Mouse (Mus musculus): ENCODE measurements around the gene Slc16a13. TPM values are rescaled to one million over a fixed set of nuclear protein-coding genes. Genes with fewer than 3 reads are reported as not detected.
A peak's percentile ranks its signal among the peaks of the same experiment; 100 is the strongest.

Gene Slc16a13
- polyA plus RNA-seq (2015; fragmentation: Nextera tagmentation; extraction: Ambion mirVana), result 18.6 and 19.3 TPM in 2 replicates

- Histone ChIP-seq H3K9ac (replicated peaks; ENCODE audit: low read length) (peak within 1 kb of the TSS; percentile 70), H3K4me3 (ENCODE audit: low read length) (peak within 1 kb of the TSS; percentile 53), H3K36me3 (ENCODE audit: insufficient read depth, low read length) (no peaks in the 10 kb centered on the region), H3K27me3 (ENCODE audit: insufficient read depth, low read length) (peaks cover 22% of the 10 kb centered on the region), H3K27ac (ENCODE audit: low read length) (peak within 1 kb of the TSS; percentile 79), H3K4me2 (replicated peaks; ENCODE audit: low read depth, low read length) (peak within 1 kb of the TSS; percentile 72), H3K4me1 (ENCODE audit: insufficient read depth, low read length) (peaks cover 21% of the 10 kb centered on the region), H3K9me3 (ENCODE audit: low read length) (no peaks in the 10 kb centered on the region)
- ATAC-seq (ENCODE audit: low FRiP score, low TSS enrichment), result peak; percentile 92
- under 1% methylated on average over 28 of the region's 28 CpGs for WGBS
These were observed at the start of gene Slc16a13 for GRCm38 (mm10) chr11:70220731-70221602. Slc16a13 (minus strand) TSS chr11:70221064.

GRCm38 (mm10) chr11:70266405-70266804, 45.5 kb upstream of the Slc16a13 start:
- 85% methylated on average over 1 of the region's 1 CpGs for WGBS
- Histone ChIP-seq H3K4me2 (replicated peaks; ENCODE audit: low read depth, low read length) (no peak overlapping the region), H3K27me3 (ENCODE audit: insufficient read depth, low read length) (no peaks in the 10 kb centered on the region), H3K9me3 (ENCODE audit: low read length) (no peaks in the 10 kb centered on the region), H3K9ac (replicated peaks; ENCODE audit: low read length) (no peak overlapping the region), H3K4me1 (ENCODE audit: insufficient read depth, low read length) (no peaks in the 10 kb centered on the region), H3K27ac (ENCODE audit: low read length) (no peak overlapping the region), H3K4me3 (ENCODE audit: low read length) (no peak overlapping the region), H3K36me3 (ENCODE audit: insufficient read depth, low read length) (no peaks in the 10 kb centered on the region)
- ATAC-seq (ENCODE audit: low FRiP score, low TSS enrichment), result no peak

GRCm38 (mm10) chr11:70265819-70266218, 45.0 kb upstream of the Slc16a13 start:
- Histone ChIP-seq H3K27ac (ENCODE audit: low read length) (no peak overlapping the region), H3K36me3 (ENCODE audit: insufficient read depth, low read length) (no peaks in the 10 kb centered on the region), H3K9me3 (ENCODE audit: low read length) (no peaks in the 10 kb centered on the region), H3K27me3 (ENCODE audit: insufficient read depth, low read length) (no peaks in the 10 kb centered on the region), H3K4me1 (ENCODE audit: insufficient read depth, low read length) (no peaks in the 10 kb centered on the region), H3K4me2 (replicated peaks; ENCODE audit: low read depth, low read length) (no peak overlapping the region), H3K4me3 (ENCODE audit: low read length) (no peak overlapping the region), H3K9ac (replicated peaks; ENCODE audit: low read length) (no peak overlapping the region)
- 62% methylated on average over 4 of the region's 4 CpGs for WGBS
- ATAC-seq (ENCODE audit: low FRiP score, low TSS enrichment), result no peak

- 43% methylated on average over 3 of the region's 3 CpGs for WGBS
- H3K4me1 ChIP-seq (ENCODE audit: insufficient read depth, low read length), result no peaks in the 10 kb centered on the region
- H3K9me3 ChIP-seq (ENCODE audit: low read length), result no peaks in the 10 kb centered on the region
- H3K27ac ChIP-seq (ENCODE audit: low read length), result no peak overlapping the region
- ATAC-seq (ENCODE audit: low FRiP score, low TSS enrichment), result no peak
- no peak overlapping the region for H3K9ac ChIP-seq (replicated peaks; ENCODE audit: low read length)
- no peak overlapping the region for H3K4me2 ChIP-seq (replicated peaks; ENCODE audit: low read depth, low read length)
- no peaks in the 10 kb centered on the region for H3K36me3 ChIP-seq (ENCODE audit: insufficient read depth, low read length)
- H3K4me3 ChIP-seq (ENCODE audit: low read length), result no peak overlapping the region
- no peaks in the 10 kb centered on the region for H3K27me3 ChIP-seq (ENCODE audit: insufficient read depth, low read length)
These were observed 44.4 kb upstream of the Slc16a13 start for GRCm38 (mm10) chr11:70265252-70265651.

GRCm38 (mm10) chr11:70259035-70259434, 38.2 kb upstream of the Slc16a13 start:
- H3K27ac ChIP-seq (ENCODE audit: low read length), result no peak overlapping the region
- H3K4me2 ChIP-seq (replicated peaks; ENCODE audit: low read depth, low read length), result no peak overlapping the region
- H3K36me3 ChIP-seq (ENCODE audit: insufficient read depth, low read length), result no peaks in the 10 kb centered on the region
- H3K9ac ChIP-seq (replicated peaks; ENCODE audit: low read length), result no peak overlapping the region
- no peak overlapping the region for H3K4me3 ChIP-seq (ENCODE audit: low read length)
- no peak for ATAC-seq (ENCODE audit: low FRiP score, low TSS enrichment)
- WGBS, result 82% methylated on average over 4 of the region's 4 CpGs
- no peaks in the 10 kb centered on the region for H3K9me3 ChIP-seq (ENCODE audit: low read length)
- peaks cover 16% of the 10 kb centered on the region for H3K27me3 ChIP-seq (ENCODE audit: insufficient read depth, low read length)
- H3K4me1 ChIP-seq (ENCODE audit: insufficient read depth, low read length), result peaks cover 5% of the 10 kb centered on the region; the same call in 1 of the 2 replicates

GRCm38 (mm10) chr11:70254931-70255531, 34.2 kb upstream of the Slc16a13 start, which contains the start of gene Alox12:
Alox12 (minus strand) TSS chr11:70255353.
- Histone ChIP-seq H3K4me2 (replicated peaks; ENCODE audit: low read depth, low read length) (peak within 1 kb of the TSS; percentile 60), H3K9me3 (ENCODE audit: low read length) (no peaks in the 10 kb centered on the region), H3K36me3 (ENCODE audit: insufficient read depth, low read length) (no peaks in the 10 kb centered on the region), H3K27me3 (ENCODE audit: insufficient read depth, low read length) (peaks cover 36% of the 10 kb centered on the region), H3K4me1 (ENCODE audit: insufficient read depth, low read length) (peaks cover 5% of the 10 kb centered on the region; the same call in 1 of the 2 replicates), H3K27ac (ENCODE audit: low read length) (no peak within 1 kb of the TSS), H3K4me3 (ENCODE audit: low read length) (peak within 1 kb of the TSS; percentile 43), H3K9ac (replicated peaks; ENCODE audit: low read length) (peak within 1 kb of the TSS; percentile 50)
- peak; percentile 77 for ATAC-seq (ENCODE audit: low FRiP score, low TSS enrichment)
- WGBS, result 1% methylated on average over 25 of the region's 25 CpGs

- Histone ChIP-seq H3K9ac (replicated peaks; ENCODE audit: low read length) (peak overlapping the region; percentile 50), H3K4me3 (ENCODE audit: low read length) (peak overlapping the region; percentile 43), H3K9me3 (ENCODE audit: low read length) (no peaks in the 10 kb centered on the region), H3K36me3 (ENCODE audit: insufficient read depth, low read length) (no peaks in the 10 kb centered on the region), H3K4me1 (ENCODE audit: insufficient read depth, low read length) (peaks cover 5% of the 10 kb centered on the region; the same call in 1 of the 2 replicates), H3K27me3 (ENCODE audit: insufficient read depth, low read length) (peaks cover 36% of the 10 kb centered on the region), H3K4me2 (replicated peaks; ENCODE audit: low read depth, low read length) (peak overlapping the region; percentile 60), H3K27ac (ENCODE audit: low read length) (no peak overlapping the region)
- no peak for ATAC-seq (ENCODE audit: low FRiP score, low TSS enrichment)
- 2% methylated on average over 18 of the region's 18 CpGs for WGBS
These were observed 33.5 kb upstream of the Slc16a13 start for GRCm38 (mm10) chr11:70254337-70254736.

- no peak overlapping the region for H3K4me2 ChIP-seq (replicated peaks; ENCODE audit: low read depth, low read length)
- peaks cover 5% of the 10 kb centered on the region; the same call in 1 of the 2 replicates for H3K4me1 ChIP-seq (ENCODE audit: insufficient read depth, low read length)
- ATAC-seq (ENCODE audit: low FRiP score, low TSS enrichment), result no peak
- H3K9me3 ChIP-seq (ENCODE audit: low read length), result no peaks in the 10 kb centered on the region
- H3K36me3 ChIP-seq (ENCODE audit: insufficient read depth, low read length), result no peaks in the 10 kb centered on the region
- H3K27ac ChIP-seq (ENCODE audit: low read length), result no peak overlapping the region
- H3K4me3 ChIP-seq (ENCODE audit: low read length), result no peak overlapping the region
- no peak overlapping the region for H3K9ac ChIP-seq (replicated peaks; ENCODE audit: low read length)
- peaks cover 47% of the 10 kb centered on the region for H3K27me3 ChIP-seq (ENCODE audit: insufficient read depth, low read length)
- 70% methylated on average over 8 of the region's 8 CpGs for WGBS
These were observed 31.0 kb upstream of the Slc16a13 start for GRCm38 (mm10) chr11:70251853-70252252.

GRCm38 (mm10) chr11:70250150-70250549, 29.3 kb upstream of the Slc16a13 start:
- WGBS, result 66% methylated on average over 11 of the region's 11 CpGs
- no peak for ATAC-seq (ENCODE audit: low FRiP score, low TSS enrichment)
- Histone ChIP-seq H3K9ac (replicated peaks; ENCODE audit: low read length) (no peak overlapping the region), H3K4me1 (ENCODE audit: insufficient read depth, low read length) (peaks cover under 1% of the 10 kb centered on the region; the same call in 1 of the 2 replicates), H3K4me2 (replicated peaks; ENCODE audit: low read depth, low read length) (no peak overlapping the region), H3K9me3 (ENCODE audit: low read length) (no peaks in the 10 kb centered on the region), H3K36me3 (ENCODE audit: insufficient read depth, low read length) (no peaks in the 10 kb centered on the region), H3K27me3 (ENCODE audit: insufficient read depth, low read length) (peaks cover 42% of the 10 kb centered on the region), H3K27ac (ENCODE audit: low read length) (no peak overlapping the region), H3K4me3 (ENCODE audit: low read length) (no peak overlapping the region)
